Mouse (Mus musculus): ENCODE data around the gene Otulin. TPM values are rescaled to one million over a fixed set of nuclear protein-coding genes. Genes with fewer than 3 reads are reported as not detected.

Gene Otulin
- 100 to 1,000 TPM; 111 to 117 TPM for polyA plus RNA-seq (2017; shearing (Covaris generic))

DNA sequence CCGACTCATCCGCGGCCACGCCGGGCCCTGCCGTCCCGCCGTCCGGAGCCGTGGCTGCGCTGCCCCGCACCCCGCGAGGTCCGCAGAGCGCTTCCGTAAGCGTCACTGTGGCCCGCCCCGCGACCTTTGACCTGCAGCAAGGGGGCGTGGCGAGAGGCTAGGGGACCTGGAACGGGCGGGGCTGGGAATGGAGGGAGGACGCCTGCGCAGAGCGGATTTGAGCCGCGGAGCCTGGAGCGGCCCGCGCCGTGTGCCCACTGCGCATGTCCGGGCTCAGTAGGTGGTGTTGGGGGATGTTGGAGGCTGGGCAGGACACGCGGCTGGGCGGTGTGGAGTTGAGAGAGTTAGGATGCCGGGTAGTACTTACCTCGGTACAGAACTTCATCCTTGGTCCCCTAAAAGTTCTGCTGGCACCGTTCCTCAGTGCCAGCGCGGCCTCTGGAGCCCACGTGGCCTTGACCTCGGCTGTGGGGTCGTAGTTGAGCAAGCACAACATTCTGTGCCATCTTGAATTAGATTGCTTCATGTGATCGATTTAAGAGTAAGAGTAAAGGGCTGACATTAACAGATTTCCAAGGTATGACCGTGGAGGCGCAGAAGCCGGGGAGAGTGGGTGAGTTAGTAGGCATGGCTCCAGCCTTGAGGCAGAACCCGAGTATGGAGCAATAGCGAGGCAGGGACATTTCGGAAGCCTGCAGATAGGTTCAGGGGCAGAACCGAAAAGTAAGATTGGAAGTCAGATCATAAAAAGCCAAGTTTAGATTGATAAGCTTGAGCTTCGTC is at the start of gene Otulin:
Otulin (minus strand) TSS at position 93 of the 783 bp plus-strand sequence.

Other genes with a start within 250 kb of the Otulin start
- 10 to 100 TPM; 11.0 to 31.7 TPM for gene Ank, start 164.0 kb downstream of the Otulin start, polyA plus RNA-seq (2017; shearing (Covaris generic))
- 100 to 1,000 TPM; 270 to 279 TPM for gene Otulinl, start 50.9 kb upstream of the Otulin start, polyA plus RNA-seq (2017; shearing (Covaris generic))

Data from activated CD4-positive, CD25-positive, alpha-beta regulatory T cell (primary cell).